Mouse (Mus musculus): Measurements from ENCODE around the gene Ubox5.

DNA sequence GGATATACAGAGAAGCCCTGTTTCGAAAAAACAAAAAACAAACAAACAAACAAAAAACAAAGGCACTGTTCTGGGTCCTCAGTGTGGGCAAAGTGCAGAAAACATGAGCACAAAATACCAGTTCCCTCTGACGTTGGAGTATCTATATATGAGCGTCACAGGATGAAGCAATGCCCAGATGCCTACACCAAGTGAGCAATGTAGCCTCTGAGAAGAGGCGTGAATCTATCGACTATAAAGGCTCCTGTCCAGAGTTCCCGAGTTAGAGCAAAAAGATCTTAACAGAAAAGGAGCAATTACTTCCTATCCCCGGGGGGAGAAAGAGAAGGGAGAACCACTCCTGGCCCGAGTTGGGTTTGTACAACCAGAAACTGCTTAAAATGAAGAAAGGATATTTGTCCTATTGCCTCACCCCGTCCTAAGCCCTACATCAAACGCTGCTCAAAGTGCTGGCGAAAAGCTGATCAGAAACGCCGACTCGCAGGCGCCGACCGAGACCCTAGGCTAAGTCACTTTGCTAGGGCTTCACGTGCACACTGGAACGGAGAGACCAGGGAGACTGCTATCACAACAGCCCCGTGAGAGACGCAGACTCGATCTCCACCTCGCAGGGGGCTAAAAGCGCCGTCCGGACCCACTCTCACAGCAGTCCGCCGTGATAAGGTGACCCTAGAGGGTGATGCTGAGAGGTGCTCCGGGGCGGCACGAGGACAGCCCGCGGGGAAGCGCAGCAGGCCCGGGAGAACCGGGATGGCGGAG lies 579 bp downstream of the Ubox5 start:
- TF ChIP-seq POLR2A (IDR thresholded peaks at IDR 0.05; ENCODE audit: low read depth, low read length) (no peak), CTCF (conservative IDR thresholded peaks at IDR 0.05; ENCODE audit: insufficient read depth, insufficient read length, low read depth, low read length) (no peak)
